Mouse (Mus musculus): ENCODE measurements around the gene Birc5. TPM values are rescaled to one million over a fixed set of nuclear protein-coding genes. Genes with fewer than 3 reads are reported as not detected.
"Not testable (repeated sequence)": the region's sequence is repeated elsewhere in the genome, so short reads cannot be mapped to it uniquely, and the experiment has no call there.

Gene Birc5
- total RNA-seq, 2 experiments from 2014 or later: 200 to 213 TPM

DNA sequence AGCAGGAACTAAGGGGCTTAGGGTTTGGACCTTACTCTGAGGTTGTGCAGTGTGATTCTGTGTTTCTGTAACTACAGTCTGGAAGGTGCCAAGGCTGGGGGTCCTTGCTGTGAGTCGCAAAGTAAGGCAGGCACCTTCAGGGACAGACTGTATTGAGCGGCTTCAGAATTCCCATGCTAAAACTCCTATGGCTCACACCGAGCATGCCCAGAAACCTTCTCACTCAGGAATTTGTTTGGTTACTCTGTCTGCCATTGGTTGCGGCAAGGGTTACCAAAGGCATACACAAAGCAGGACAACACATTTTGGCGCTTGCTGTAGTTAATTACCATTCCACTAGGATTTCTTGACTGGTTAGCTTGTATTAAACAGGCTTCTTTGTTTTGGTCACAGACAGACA is 22.9 kb upstream of the Birc5 start:
- ATAC-seq (replicated peaks; ENCODE audit: poor library complexity): no peak

DNA sequence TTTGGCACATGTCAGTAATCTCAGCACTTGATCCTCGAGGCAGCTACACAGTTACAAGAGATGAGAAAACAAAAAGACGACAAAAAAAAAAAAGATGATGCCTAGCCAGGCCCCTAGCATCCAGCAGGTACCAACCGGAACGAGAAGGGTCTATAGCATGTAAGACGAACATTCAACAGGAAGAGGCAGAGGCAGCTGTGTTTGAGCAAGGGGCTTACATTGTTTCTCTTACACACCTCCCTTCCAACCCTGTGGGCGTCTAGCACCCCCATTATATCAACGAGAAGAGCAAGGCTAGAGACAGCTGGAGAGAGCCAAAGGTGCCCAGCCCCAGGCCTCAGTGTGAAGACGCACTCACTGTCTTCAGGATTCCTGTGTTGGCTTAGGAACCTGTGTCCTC is 22.1 kb upstream of the Birc5 start:
- ATAC-seq (replicated peaks; ENCODE audit: poor library complexity): no peak

DNA sequence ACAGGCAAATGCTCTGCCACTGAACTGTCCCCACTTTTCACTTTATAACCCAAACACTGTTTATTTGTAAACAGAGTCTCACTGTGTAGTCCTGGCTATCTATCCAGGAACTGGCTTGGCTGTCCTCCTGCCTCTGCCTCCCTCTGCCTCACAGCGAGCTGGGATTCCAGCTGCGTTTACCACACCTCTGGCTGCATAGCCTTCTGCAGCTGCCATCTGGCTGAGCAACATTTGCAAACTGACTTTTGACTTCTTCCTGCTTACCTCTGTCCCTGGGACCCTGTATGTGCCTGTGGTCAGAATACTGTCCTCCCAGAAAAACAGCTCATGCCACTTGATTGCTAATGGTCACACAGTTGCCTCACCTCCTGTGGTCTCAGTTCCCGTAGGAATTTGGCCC is 21.7 kb upstream of the Birc5 start:
- ATAC-seq (replicated peaks; ENCODE audit: poor library complexity): no peak

DNA sequence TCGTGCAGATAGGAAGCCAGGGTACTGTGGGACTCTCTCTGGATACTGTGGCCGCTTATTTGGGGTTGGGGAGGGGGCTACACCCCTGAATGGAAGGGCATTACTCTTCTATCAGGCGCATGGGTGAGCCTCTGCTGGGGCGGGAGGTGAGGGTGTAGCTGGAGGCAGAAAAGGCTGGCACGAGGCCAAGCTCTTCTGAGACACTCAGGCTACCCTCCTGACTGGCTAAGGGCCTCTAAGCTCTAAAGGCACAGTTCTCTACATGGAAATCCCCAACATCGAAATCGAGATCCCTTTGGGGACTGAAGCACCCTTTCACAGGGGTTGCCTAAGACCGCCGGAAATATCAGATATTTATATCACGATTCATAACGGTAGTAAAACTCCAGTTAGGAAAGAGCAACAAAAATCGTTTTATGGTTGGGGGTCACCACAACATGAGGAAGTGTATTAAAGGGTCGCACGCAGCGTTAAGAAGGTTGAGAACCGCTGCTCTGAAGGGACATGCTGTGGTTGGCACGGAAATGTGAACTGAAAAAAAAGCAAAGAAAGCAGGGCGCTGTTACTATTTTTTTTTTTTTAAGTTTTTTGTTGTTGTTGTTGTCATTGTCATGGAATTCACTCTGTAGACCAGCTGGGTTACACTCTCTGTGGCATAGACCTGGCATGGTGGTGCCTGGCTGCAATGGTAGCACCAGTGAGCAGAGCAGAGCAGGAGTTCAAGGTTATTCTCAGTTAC is 20.7 kb upstream of the Birc5 start:
- ATAC-seq (replicated peaks; ENCODE audit: poor library complexity): no peak

DNA sequence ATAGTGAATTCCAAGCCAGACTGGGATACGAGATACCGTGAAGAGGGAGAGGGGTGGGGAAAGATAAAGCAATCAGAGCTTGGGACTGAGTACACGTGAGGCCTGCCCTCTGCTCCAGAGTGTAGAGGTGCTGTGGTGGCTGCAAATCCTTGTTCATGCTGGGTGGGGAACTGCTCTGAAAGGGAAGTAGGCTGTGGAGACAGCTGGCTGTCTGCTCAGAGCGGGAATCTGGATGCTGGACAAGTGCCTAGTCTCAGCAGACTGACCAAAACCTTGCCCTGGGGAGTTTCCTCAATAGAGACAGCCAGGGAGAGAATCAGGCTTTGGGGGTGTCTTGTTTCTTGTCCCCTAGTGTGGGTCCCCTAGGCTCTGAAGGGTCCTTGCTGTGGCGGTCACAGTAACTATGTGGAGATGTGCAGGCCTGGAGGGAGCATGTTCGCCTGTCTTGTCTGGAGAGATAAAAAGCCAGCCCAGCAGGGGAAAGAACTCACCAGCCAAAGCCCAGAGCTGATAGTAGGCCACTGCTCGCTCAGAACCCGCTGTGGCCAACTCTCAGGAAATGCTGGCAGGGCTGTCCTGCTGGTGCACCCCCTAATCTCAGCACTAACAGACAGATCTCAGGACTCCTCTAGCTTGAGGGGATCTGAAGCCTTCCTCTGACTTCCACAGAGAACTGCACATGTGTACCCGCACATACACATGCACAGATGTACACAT is 20.0 kb upstream of the Birc5 start:
- peak; percentile 37 for ATAC-seq (replicated peaks; ENCODE audit: poor library complexity)

DNA sequence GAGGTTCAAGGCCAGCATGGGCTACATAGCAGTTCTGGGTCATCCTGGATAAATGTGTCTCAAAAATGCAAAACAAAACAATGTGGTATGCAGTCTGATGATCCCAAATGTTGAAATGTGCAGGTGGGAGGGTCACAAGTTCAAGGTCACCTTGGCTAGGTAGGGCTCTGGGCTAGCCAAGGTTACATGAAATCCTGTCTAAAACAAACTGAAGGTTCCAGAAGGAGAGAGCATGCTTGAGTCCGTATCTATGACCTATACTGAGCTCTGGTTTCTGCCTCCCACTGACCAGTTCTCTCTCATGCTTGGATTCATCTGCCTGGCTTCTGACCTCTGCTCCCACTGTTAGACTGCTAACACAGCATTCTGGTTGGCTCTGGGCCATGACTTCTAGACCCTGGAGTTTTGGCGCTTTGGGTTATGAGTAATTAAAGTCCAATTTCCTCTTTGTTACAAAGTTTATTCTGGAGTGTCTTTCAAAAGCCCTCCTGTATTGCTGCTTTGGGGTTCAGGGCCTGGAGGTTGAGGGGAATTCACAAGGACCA is 19.3 kb upstream of the Birc5 start:
- ATAC-seq (replicated peaks; ENCODE audit: poor library complexity): no peak

DNA sequence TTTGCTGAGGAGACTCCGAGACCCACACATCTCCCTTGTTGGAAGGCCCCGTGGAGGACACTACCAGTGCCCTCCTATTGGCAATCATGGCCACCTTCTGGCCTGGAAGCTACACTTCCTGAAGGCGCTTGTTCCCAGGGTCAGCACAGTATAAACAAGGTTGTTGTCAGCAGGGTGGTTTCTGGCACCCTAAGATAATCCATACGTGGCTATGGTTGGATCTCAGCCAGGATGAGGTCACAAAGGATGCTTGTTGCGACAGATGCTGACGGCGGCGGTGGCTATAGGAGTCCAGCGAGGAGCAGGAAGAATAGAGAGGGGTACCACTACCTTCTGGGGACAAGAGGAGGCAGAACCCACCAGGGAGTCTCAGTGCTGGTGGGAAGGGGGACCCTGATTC is 18.6 kb upstream of the Birc5 start:
- ATAC-seq (replicated peaks; ENCODE audit: poor library complexity): peak; percentile 21

DNA sequence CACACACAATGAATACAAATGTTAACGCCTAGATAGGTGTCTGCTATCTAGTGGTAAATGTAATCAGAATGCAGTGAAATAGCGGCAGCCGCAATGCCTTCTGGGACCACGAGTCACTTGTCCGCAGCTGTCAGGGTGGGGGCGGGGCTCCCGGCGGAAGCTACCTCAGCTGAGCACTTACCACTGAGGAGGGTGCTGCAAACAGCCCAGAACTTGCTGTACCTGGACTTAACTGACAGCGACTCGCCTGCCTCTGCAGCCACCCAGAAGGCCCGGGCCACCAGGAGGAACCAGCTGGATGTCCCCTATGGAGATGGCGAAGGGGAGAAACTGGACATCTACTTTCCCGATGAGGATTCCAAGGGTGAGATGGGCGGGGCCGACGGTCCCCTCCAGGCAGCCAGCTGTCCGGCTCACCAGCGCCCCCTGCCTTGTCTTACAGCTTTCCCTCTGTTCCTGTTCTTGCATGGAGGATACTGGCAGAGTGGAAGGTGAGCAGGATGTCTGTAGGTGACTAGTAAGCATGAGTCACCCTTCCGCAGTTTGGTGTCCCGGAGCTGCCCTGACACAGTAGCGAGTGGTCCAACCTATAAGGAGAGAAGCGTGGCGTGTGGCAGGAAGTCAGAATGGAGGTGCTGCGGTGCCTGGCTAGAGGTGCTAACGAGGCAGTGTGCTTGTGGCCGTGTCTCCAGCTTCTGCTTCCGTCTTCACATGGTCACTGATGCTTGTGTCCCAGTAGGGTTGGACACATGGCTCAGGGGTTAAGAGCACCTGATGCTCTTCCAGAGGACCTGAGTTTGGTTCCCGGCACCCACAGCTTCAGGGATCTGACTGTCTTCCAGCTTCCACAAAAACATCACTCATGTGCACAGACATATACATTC is 16.7 kb upstream of the Birc5 start:
- ATAC-seq (replicated peaks; ENCODE audit: poor library complexity): peak; percentile 63

DNA sequence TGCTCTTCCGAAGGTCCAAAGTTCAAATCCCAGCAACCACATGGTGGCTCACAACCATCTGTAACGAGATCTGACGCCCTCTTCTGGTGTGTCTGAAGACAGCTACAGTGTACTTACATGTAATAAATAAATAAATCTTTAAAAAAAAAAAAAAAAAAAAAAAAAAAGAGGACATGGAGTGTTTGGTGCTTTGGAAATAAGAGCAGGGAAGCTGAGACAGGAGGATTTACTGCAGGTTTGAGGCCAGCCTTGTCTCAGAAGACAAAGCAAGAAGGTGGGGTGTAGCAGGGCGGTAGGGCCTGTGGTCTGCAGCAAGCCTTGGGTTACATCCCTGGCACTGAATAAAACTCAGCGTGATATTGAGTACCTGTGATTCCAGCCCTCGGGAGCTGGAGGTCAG is 15.5 kb upstream of the Birc5 start:
- not testable (repeated sequence) for ATAC-seq (replicated peaks; ENCODE audit: poor library complexity)

DNA sequence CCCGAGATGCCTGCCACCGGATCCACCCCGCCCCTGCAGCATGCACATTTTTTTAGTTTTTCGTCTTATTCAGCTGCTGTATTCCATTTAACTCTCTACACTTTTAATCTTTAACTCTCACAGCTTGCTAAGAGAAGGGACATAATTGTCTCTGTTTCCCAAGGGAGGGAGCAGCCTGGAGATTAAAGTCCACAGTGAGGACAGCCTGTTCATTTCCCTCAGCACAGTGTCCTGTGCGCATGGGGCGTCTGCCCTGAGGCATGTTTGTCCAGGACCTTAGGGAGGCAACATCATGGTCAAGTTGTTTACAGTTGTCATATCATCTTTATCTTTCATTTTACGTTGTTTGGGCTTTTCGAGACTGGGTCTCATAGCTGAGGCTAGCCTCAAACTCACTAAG is 15.0 kb upstream of the Birc5 start:
- ATAC-seq (replicated peaks; ENCODE audit: poor library complexity): no peak

DNA sequence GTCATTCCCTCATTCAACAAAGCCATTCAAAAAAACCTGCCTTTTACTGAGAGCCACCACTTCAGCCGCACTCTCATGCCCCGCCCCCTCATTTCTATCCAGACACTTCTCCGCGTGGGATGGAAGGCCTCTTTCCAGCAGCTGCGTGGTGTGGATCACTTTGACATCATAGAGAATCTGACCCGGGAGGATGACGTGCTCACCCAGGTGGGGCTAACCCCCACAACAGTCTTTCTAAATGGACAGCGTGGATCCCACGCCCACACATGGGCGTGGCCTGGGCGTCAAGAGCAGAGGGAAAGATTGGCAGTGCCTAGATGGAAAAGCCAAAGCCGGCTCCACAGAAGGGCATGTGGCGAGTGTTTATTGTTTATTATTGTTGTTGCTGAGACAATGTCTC is 12.7 kb upstream of the Birc5 start:
- ATAC-seq (replicated peaks; ENCODE audit: poor library complexity): no peak

DNA sequence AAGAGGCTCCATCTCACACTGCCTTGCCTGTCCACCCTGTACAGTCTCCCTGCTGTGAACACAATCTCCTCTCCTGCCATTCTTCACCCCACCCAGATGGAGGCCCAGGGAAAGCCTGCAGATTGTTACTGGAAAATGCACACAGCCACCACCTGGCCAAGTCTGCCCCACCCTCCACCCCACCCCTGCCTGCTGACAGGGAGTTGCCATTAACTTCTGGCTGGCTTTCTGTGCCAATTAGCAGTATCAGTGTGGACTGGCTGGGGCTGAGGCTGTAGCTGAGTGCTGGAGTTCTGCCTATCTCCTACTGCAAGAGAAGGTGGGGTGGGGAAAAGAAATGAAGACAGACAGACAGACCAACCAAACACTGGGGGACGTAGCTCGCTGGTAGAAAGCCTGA is 10.5 kb upstream of the Birc5 start:
- peak; percentile 93 for ATAC-seq (replicated peaks; ENCODE audit: poor library complexity)

DNA sequence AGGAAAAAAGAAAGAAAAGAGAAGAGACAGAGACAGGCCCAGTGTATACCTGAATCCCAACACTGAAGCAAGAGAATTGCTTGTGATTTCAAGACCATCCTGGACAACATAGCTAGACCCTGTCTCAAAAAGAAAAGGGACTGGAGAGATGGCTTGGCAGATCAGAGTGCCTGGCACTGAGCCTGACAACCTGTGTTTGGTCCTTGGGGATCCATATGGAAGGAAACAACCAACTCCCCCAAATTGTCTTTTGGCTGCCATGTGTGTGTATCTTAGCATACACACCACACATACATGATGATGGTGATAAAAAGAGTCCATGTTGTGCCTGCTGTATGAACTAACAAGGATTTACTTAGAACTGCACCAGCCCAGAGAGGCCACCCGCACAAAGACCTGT is 10.0 kb upstream of the Birc5 start:
- ATAC-seq (replicated peaks; ENCODE audit: poor library complexity): peak; percentile 16

DNA sequence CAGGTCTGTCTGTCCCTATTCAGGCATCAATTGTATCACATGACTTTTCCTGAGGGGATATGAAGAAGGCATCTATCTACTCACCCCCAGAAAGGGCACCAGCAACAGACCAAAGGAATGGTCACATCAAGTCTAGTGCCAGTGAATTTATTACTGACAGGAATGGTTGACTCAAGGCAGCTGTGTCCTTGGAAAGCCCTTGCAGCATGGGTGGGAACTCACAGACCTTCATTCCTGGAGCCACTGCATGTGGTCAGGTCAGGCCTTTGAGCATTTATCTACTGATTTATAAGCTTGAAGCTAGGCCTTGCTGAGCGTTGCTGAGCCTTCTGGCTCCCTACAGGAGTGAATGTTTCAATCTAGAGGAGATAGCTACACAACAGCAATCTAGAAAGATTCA is 8.1 kb upstream of the Birc5 start:
- ATAC-seq (replicated peaks; ENCODE audit: poor library complexity): no peak

DNA sequence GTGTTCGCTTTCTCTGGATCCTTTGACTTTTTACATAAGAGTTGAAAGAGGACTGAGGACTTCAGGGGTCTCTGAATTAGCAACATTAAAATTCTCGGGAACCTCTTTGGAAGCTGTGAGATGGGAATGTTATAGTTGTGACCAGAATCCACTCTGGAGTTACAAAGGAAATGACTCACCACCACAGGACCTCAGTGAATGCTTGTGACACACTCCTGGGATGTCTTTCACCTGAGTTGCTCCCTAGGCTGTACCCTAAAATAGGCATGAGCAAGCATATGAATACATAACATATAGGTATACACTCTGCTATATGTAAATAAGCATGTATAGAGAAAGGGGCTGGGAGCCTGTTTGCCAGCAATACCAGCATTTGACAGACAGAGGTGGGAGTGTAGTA is 5.6 kb upstream of the Birc5 start:
- ATAC-seq (replicated peaks; ENCODE audit: poor library complexity): no peak

DNA sequence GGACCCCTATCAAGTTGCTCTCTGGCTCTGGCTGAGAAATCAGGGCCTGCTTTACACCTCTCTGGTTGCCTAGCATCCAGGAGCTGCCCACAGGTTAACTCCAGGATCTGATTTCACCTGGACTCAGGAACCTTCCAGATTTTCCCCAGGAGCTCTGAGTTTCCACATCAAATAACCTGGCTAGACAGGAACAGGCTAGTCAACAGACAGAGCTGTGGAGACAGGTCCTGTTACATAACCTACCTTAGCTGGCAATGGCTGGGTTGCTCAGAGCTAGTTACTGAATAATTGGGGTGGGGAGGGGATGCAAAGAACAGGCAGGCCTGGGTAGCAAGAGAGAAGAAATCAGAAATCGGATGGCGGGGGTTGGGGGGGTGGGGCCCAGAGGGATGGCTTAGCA is 4.1 kb upstream of the Birc5 start:
- no peak for ATAC-seq (replicated peaks; ENCODE audit: poor library complexity)

DNA sequence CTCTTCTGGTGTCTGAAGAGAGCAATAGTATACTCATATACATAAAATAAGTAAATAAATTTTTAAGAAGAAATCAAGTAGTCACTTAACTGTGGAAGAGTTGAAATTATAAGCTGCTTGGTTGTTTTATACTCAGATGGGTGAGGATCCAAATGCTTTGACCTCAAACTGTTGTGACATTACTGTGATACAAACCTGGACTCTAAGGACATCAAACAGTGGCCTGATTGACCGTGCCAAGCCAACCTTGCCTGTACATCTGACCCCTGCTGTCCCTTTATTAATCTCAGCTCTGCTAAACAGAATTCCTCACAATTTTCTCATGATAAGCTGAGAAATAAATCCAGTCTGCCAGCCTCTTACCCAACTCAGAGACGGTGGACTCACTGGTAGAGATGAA is 3.4 kb upstream of the Birc5 start:
- ATAC-seq (replicated peaks; ENCODE audit: poor library complexity): no peak

DNA sequence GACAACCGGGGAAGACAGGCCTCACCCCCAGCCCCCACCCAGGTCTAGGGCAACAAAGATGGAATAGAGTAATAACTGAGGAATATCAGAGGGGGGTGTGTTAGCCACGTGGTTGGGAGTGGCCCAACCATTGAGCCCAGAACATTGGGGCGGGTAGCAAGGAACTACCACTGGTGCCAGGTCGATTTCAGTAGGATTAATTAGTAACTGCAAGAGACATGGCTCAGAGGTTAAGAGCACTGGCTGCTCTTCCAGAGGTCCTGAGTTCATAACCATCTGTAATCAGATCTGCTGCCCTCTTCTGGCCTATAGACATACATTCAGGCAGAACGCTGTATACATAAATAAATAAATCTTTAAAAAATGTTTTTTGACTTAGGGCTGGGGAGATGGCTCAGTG is 2.4 kb upstream of the Birc5 start:
- ATAC-seq (replicated peaks; ENCODE audit: poor library complexity): 0 out of 2 replicates have a peak, but pooled peaks have one; percentile 22

DNA sequence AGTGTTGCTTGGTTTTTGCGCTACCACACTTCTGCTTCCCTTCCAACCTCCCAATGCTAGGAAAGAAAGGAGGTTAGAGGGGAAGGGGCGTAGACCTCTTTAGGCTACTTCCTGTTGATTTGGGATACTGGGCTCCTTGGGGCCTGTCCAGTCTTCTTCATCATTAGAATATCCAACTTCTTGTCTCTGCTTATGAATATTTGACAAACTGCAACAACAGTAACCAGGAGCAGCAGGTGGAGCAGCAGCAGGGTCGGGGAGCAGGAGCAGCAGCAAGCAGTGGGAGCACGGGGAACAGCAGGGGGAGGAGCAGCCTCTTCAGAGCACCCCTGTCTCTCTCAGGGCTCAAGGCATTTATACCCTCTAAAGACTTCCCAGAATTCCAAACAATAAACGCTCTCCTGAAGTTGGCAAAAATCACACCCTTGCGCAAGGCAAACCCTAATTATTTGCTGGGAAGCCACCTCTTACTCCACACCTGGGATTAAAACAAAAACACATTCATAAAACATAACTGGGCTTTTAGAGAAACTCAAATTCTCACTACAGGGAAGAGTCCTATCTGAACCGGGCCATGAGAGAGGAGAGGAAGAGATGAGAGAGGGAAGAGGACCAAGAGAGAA is 1.3 kb upstream of the Birc5 start:
- ATAC-seq (replicated peaks; ENCODE audit: poor library complexity): no peak

DNA sequence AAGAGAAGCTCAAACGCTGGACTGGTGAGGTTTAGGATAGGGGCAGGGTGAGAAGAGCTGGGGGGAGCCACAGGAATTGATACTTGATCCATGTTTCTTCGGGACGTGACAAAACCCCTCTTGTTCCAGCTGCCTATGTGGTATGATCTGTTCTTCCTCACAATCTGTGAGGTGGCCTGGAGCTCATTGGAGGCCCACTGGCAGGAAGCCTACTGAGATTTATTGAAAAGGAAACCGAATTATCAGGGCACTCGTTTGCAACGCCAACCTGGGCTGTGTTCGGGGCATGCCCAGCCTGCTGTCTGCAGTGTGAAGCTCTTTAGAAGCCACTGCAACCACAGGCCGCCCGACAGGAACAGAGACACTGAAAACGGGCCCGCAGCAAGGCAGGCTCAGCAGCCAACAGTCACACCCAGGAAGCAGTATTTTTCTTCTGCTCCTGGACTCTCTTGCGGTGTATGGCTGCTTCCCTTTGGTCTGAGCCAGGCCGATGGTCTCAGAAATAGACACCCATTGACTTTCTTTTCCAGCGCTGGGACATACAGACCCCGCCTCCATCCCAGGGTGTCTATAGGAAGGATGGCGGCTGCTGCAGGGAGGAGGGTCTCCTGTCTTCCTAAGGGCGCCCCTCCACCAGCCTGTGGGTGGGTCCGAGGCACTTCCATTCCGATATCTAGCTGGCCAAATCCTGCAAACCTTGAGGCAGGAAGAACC is 623 bp upstream of the Birc5 start:
- ATAC-seq (replicated peaks; ENCODE audit: poor library complexity): peak; percentile 28

Measured in megakaryocyte progenitor cell, adult 5-6 weeks (primary cell).